Mouse (Mus musculus) T-helper 17 cell (primary cell): ENCODE data around the gene Gm17267.
"Not testable (repeated sequence)": the region's sequence is repeated elsewhere in the genome, so short reads cannot be mapped to it uniquely, and the experiment has no call there.

Experiments
- in situ Hi-C, 2 experiments: fragments of 300-600 bp; cut with MboI, MseI; formaldehyde crosslinking; loops; 1 replicate in 1 of 2; 2 replicates in 1 of 2; pipeline ENCODE4 v1.15.1; 2025; ENCODE audit warnings: high pct_unique_total_duplicates in 2 of 2

Gene Gm17267

GRCm38 (mm10) chrX:126017257-126017656 lies at the start of gene Gm17267:
Gene Gm17267, plus strand, starts transcription at chrX:126017557.
- in situ Hi-C loops: not testable (repeated sequence)
